Mouse (Mus musculus): ENCODE measurements around the gene Uchl3. TPM values are rescaled to one million over a fixed set of nuclear protein-coding genes. Genes with fewer than 3 reads are reported as not detected.
A peak's percentile ranks its signal among the peaks of the same experiment; 100 is the strongest.

Gene Uchl3
- polyA plus RNA-seq, 1 experiment from 2014 or later: 53.0 TPM

GRCm38 (mm10) chr14:101635765-101636164 is 18.0 kb upstream of the Uchl3 start:
- no peaks in the 10 kb centered on the region for H3K27me3 ChIP-seq
- ChIA-PET POLR2A (interaction anchor here (0.5 to 1.2 kb wide), 2 partner anchors 70 to 125 kb away, joined by 3 to 4 read pairs; no protein-coding TSS in a partner anchor), CTCF (interaction anchor here (0.9 to 1.7 kb wide), 5 partner anchors 27 to 125 kb away, joined by 3 to 6 read pairs (median 4); partner anchors contain the start of gene Tbc1d4)
- TF ChIP-seq CTCF (IDR thresholded peaks at IDR 0.05): peak; percentile 49
- no peak for ATAC-seq
- DNase-seq (ENCODE audit: low read depth, low spot score): no peak
- in situ Hi-C loops (cut with MboI; ENCODE audit: low pct_unique_long_range_greater_than_20kb): no loop called here

- H3K27me3 ChIP-seq: no peaks in the 10 kb centered on the region
- POLR2A ChIA-PET: no interaction called here
- DNase-seq (ENCODE audit: low read depth, low spot score) (no peak), ATAC-seq (no peak)
- CTCF ChIA-PET: interaction anchor here (1.1 to 1.7 kb wide), 3 partner anchors 10 to 177 kb away, joined by 4 to 7 read pairs (median 5); partner anchors contain the start of gene Uchl3
- in situ Hi-C loops (cut with MboI; ENCODE audit: low pct_unique_long_range_greater_than_20kb): no loop called here
- TF ChIP-seq CTCF (IDR thresholded peaks at IDR 0.05): no peak
These were observed 16.4 kb upstream of the Uchl3 start for GRCm38 (mm10) chr14:101637381-101637780.

GRCm38 (mm10) chr14:101640153-101640843 is 13.5 kb upstream of the Uchl3 start, which contains the start of gene Commd6:
TSS of gene Commd6 (minus strand) at chr14:101640686.
- DNase-seq (ENCODE audit: low read depth, low spot score): peak; percentile 55

GRCm38 (mm10) chr14:101644948-101645347 is 8.8 kb upstream of the Uchl3 start:
- in situ Hi-C loops (cut with MboI; ENCODE audit: low pct_unique_long_range_greater_than_20kb): no loop called here
- CTCF ChIA-PET: no interaction called here
- POLR2A ChIA-PET: no interaction called here
- no peak for TF ChIP-seq CTCF (IDR thresholded peaks at IDR 0.05)
- H3K27me3 ChIP-seq: peaks cover 10% of the 10 kb centered on the region
- no peak for DNase-seq (ENCODE audit: low read depth, low spot score)
- ATAC-seq: no peak

More at GRCm38 (mm10) chr14:101640153-101640843, 13.5 kb upstream of the Uchl3 start, which contains the start of gene Commd6:
- POLR2A ChIA-PET: interaction anchor here (1.1 to 2.3 kb wide), 2 partner anchors 13 to 158 kb away, joined by 3 to 5 read pairs; partner anchors contain the start of gene Uchl3
- peak; percentile 93 for ATAC-seq
- CTCF ChIA-PET: interaction anchor here (1.3 kb wide), 1 partner anchor 13 kb away, joined by 5 read pairs; the partner anchor contains the start of gene Uchl3
- in situ Hi-C loops (cut with MboI; ENCODE audit: low pct_unique_long_range_greater_than_20kb): no loop called here
- H3K27me3 ChIP-seq: no peaks in the 10 kb centered on the region
- no peak for TF ChIP-seq CTCF (IDR thresholded peaks at IDR 0.05)

- DNase-seq (ENCODE audit: low read depth, low spot score) (no peak), ATAC-seq (no peak)
- ChIA-PET POLR2A (no interaction called here), CTCF (interaction anchor here (1.2 to 1.7 kb wide), 2 partner anchors 35 to 190 kb away, joined by 3 to 5 read pairs; no protein-coding TSS in a partner anchor)
- TF ChIP-seq CTCF (IDR thresholded peaks at IDR 0.05): no peak
- H3K27me3 ChIP-seq: peaks cover 19% of the 10 kb centered on the region
- in situ Hi-C loops (cut with MboI; ENCODE audit: low pct_unique_long_range_greater_than_20kb): no loop called here
These were observed 3.2 kb upstream of the Uchl3 start for GRCm38 (mm10) chr14:101650551-101650950.

- POLR2A ChIA-PET: no interaction called here
- ATAC-seq: no peak
- DNase-seq (ENCODE audit: low read depth, low spot score): no peak
These were observed 1.2 kb upstream of the Uchl3 start for GRCm38 (mm10) chr14:101652571-101652970.

GRCm38 (mm10) chr14:101654526-101654909 is 751 bp downstream of the Uchl3 start:
- TF ChIP-seq CTCF (IDR thresholded peaks at IDR 0.05): no peak
- ATAC-seq (no peak), DNase-seq (ENCODE audit: low read depth, low spot score) (no peak)
- ChIA-PET POLR2A (interaction anchor here (1.2 kb wide), 1 partner anchor 16 kb away, joined by 5 read pairs; no protein-coding TSS in a partner anchor), CTCF (interaction anchor here (1.1 kb wide), 1 partner anchor 15 kb away, joined by 5 read pairs; no protein-coding TSS in a partner anchor)
- peaks cover 9% of the 10 kb centered on the region for H3K27me3 ChIP-seq
- in situ Hi-C loops (cut with MboI; ENCODE audit: low pct_unique_long_range_greater_than_20kb): no loop called here

More at GRCm38 (mm10) chr14:101652571-101652970, 1.2 kb upstream of the Uchl3 start:
- CTCF ChIA-PET: no interaction called here
- in situ Hi-C loops (cut with MboI; ENCODE audit: low pct_unique_long_range_greater_than_20kb): no loop called here
- TF ChIP-seq CTCF (IDR thresholded peaks at IDR 0.05): no peak
- peaks cover 9% of the 10 kb centered on the region for H3K27me3 ChIP-seq

- no peak for TF ChIP-seq CTCF (IDR thresholded peaks at IDR 0.05)
- in situ Hi-C loops (cut with MboI; ENCODE audit: low pct_unique_long_range_greater_than_20kb): no loop called here
- ChIA-PET POLR2A (no interaction called here), CTCF (interaction anchor here (0.9 to 1.3 kb wide), 3 partner anchors 15 to 102 kb away, joined by 3 read pairs; partner anchors contain the start of gene Tbc1d4)
- no peak for DNase-seq (ENCODE audit: low read depth, low spot score)
- ATAC-seq: no peak
- H3K27me3 ChIP-seq: peaks cover under 1% of the 10 kb centered on the region
These were observed 2.5 kb downstream of the Uchl3 start for GRCm38 (mm10) chr14:101656307-101656706.

- ChIA-PET POLR2A (no interaction called here), CTCF (interaction anchor here (1.4 kb wide), 1 partner anchor 9 kb away, joined by 3 read pairs; no protein-coding TSS in a partner anchor)
- H3K27me3 ChIP-seq: no peaks in the 10 kb centered on the region
- ATAC-seq (no peak), DNase-seq (ENCODE audit: low read depth, low spot score) (no peak)
- in situ Hi-C loops (cut with MboI; ENCODE audit: low pct_unique_long_range_greater_than_20kb): no loop called here
- TF ChIP-seq CTCF (IDR thresholded peaks at IDR 0.05): no peak
These were observed 8.1 kb downstream of the Uchl3 start for GRCm38 (mm10) chr14:101661654-101662412.

GRCm38 (mm10) chr14:101664274-101664673 is 10.5 kb downstream of the Uchl3 start:
- no peak for TF ChIP-seq CTCF (IDR thresholded peaks at IDR 0.05)
- ChIA-PET POLR2A (no interaction called here), CTCF (interaction anchor here (1.8 kb wide), 1 partner anchor 9 kb away, joined by 6 read pairs; no protein-coding TSS in a partner anchor)
- in situ Hi-C loops (cut with MboI; ENCODE audit: low pct_unique_long_range_greater_than_20kb): no loop called here
- H3K27me3 ChIP-seq: no peaks in the 10 kb centered on the region
- DNase-seq (ENCODE audit: low read depth, low spot score): no peak
- ATAC-seq: no peak
